Mouse (Mus musculus) hindbrain, embryonic 14.5 days (tissue): ENCODE measurements at regions not wholly inside any gene's neighbourhood (a gene's known extent, or its start where the extent isn't known, plus 50 kb on each side); places are given as distances from the start of the nearest gene placed in this dataset.

Experiments
- ATAC-seq: fragments of 200-750 bp; cut with Nextera tagmentation; 2 replicates; pipeline ENCODE4 v1.8.0; 2017; ENCODE audit warnings: moderate number of reproducible peaks, mild to moderate bottlenecking, moderate TSS enrichment, moderate library complexity; ENCODE audit not compliant: low FRiP score
- DNase-seq: peaks from one replicate; pipeline ENCODE4 v3.0.0-alpha.2; 2015; ENCODE audit warnings: low spot score
- H3K27ac ChIP-seq: fragments of 300-500 bp; sonication (generic); 2 replicates; pipeline ENCODE4 v1.5.1; 2014; ENCODE audit warnings: mild to moderate bottlenecking, moderate library complexity
- H3K27me3 ChIP-seq: fragments of 300-500 bp; sonication (generic); 2 replicates; pipeline ENCODE4 v1.6.1; 2014; ENCODE audit warnings: mild to moderate bottlenecking, low read length, mixed read lengths; ENCODE audit not compliant: control insufficient read depth, insufficient read depth
- H3K36me3 ChIP-seq: fragments of 300-500 bp; sonication (generic); replicated peaks from 2 replicates; pipeline ENCODE4 v1.6.1; 2014; ENCODE audit not compliant: control insufficient read depth, insufficient read depth
- H3K4me1 ChIP-seq: fragments of 300-500 bp; sonication (generic); replicated peaks from 2 replicates; pipeline ENCODE4 v1.6.1; 2014; ENCODE audit warnings: antibody characterized with exemption, low read length, mixed read lengths; ENCODE audit not compliant: control insufficient read depth, insufficient read depth
- H3K4me2 ChIP-seq: fragments of 300-500 bp; sonication (generic); replicated peaks from 2 replicates; pipeline ENCODE4 v1.6.1; 2014; ENCODE audit warnings: mild to moderate bottlenecking, moderate library complexity
- H3K4me3 ChIP-seq: fragments of 300-500 bp; sonication (generic); replicated peaks from 2 replicates; pipeline ENCODE4 v1.5.1; 2014; ENCODE audit warnings: mild to moderate bottlenecking, low read length
- H3K9ac ChIP-seq: fragments of 300-500 bp; sonication (generic); 2 replicates; pipeline ENCODE4 v1.6.1; 2014
- H3K9me3 ChIP-seq: fragments of 300-500 bp; sonication (generic); 2 replicates; pipeline ENCODE4 v1.6.1; 2016; ENCODE audit warnings: low read length; ENCODE audit not compliant: control insufficient read depth
- WGBS: fragments of 180-500 bp; shearing (Covaris S2); extraction: QIAGEN DNeasy Blood & Tissue Kit; methylation state at CpG from one replicate; pipeline ENCODE4 v1.1.7; 2014; 5-methylcytosine and 5-hydroxymethylcytosine counted together

GRCm38 (mm10) chr10:96971810-96972209 is 355.0 kb downstream of the Btg1 start:
- ATAC-seq (no peak), DNase-seq (no peak)
- Histone ChIP-seq H3K4me2 (no peak overlapping the region), H3K9me3 (no peaks in the 10 kb centered on the region), H3K36me3 (no peaks in the 10 kb centered on the region), H3K4me3 (no peak overlapping the region), H3K27ac (no peak overlapping the region), H3K9ac (no peak overlapping the region), H3K27me3 (no peaks in the 10 kb centered on the region), H3K4me1 (no peaks in the 10 kb centered on the region)
- 72% methylated on average over 3 of the region's 3 CpGs for WGBS

- 85% methylated on average over 2 of the region's 2 CpGs for WGBS
- no peak overlapping the region for H3K9ac ChIP-seq
- no peak overlapping the region for H3K27ac ChIP-seq
- H3K9me3 ChIP-seq = no peaks in the 10 kb centered on the region
- no peaks in the 10 kb centered on the region for H3K27me3 ChIP-seq
- no peak for ATAC-seq
- no peak for DNase-seq
- H3K4me2 ChIP-seq = no peak overlapping the region
- H3K36me3 ChIP-seq = no peaks in the 10 kb centered on the region
- H3K4me3 ChIP-seq = no peak overlapping the region
- H3K4me1 ChIP-seq = no peaks in the 10 kb centered on the region
Measured at GRCm38 (mm10) chr10:96974326-96974977, 357.6 kb downstream of the Btg1 start.

- Histone ChIP-seq H3K9ac (no peak overlapping the region), H3K4me3 (no peak overlapping the region), H3K36me3 (no peaks in the 10 kb centered on the region), H3K4me1 (peaks cover 13% of the 10 kb centered on the region; the same call in 1 of the 2 replicates), H3K9me3 (no peaks in the 10 kb centered on the region), H3K4me2 (no peak overlapping the region), H3K27ac (no peak overlapping the region), H3K27me3 (no peaks in the 10 kb centered on the region)
- no peak for DNase-seq
- ATAC-seq = no peak
Measured at GRCm38 (mm10) chr10:96976691-96977090, 359.9 kb downstream of the Btg1 start.

- H3K27ac ChIP-seq = peak overlapping the region; percentile 82
- H3K4me2 ChIP-seq = no peak overlapping the region
- H3K4me1 ChIP-seq = peaks cover 14% of the 10 kb centered on the region; the same call in 1 of the 2 replicates
- no peak overlapping the region for H3K9ac ChIP-seq
- no peak for DNase-seq
- ATAC-seq = peak; percentile 57; the same call in 1 of the 2 replicates
- no peaks in the 10 kb centered on the region for H3K9me3 ChIP-seq
- no peaks in the 10 kb centered on the region for H3K27me3 ChIP-seq
- H3K36me3 ChIP-seq = no peaks in the 10 kb centered on the region
- H3K4me3 ChIP-seq = no peak overlapping the region
- 10% methylated on average over 3 of the region's 3 CpGs for WGBS
Measured at GRCm38 (mm10) chr10:96980494-96980831, 363.7 kb downstream of the Btg1 start.

GRCm38 (mm10) chr10:96980832-96981515 is 364.2 kb downstream of the Btg1 start:
- Histone ChIP-seq H3K4me1 (peaks cover 14% of the 10 kb centered on the region; the same call in 1 of the 2 replicates), H3K9ac (0 out of 2 replicates have a peak overlapping the region, but pooled peaks have one; percentile 12), H3K27me3 (no peaks in the 10 kb centered on the region), H3K27ac (peak overlapping the region; percentile 82), H3K4me2 (no peak overlapping the region), H3K9me3 (no peaks in the 10 kb centered on the region), H3K36me3 (no peaks in the 10 kb centered on the region), H3K4me3 (no peak overlapping the region)
- ATAC-seq = peak; percentile 89
- 12% methylated on average over 9 of the region's 9 CpGs for WGBS
- peak; percentile 67 for DNase-seq

GRCm38 (mm10) chr10:96981516-96981869 is 364.7 kb downstream of the Btg1 start:
- Histone ChIP-seq H3K27ac (peak overlapping the region; percentile 82), H3K4me2 (no peak overlapping the region), H3K9ac (no peak overlapping the region), H3K4me3 (no peak overlapping the region), H3K4me1 (peaks cover 14% of the 10 kb centered on the region; the same call in 1 of the 2 replicates), H3K27me3 (no peaks in the 10 kb centered on the region), H3K9me3 (no peaks in the 10 kb centered on the region), H3K36me3 (no peaks in the 10 kb centered on the region)
- ATAC-seq (no peak; the same call in 1 of the 2 replicates), DNase-seq (no peak)
- 76% methylated on average over 2 of the region's 2 CpGs for WGBS

GRCm38 (mm10) chr10:97000871-97001270 is 384.1 kb downstream of the Btg1 start:
- no peak for DNase-seq
- no peak overlapping the region for H3K4me3 ChIP-seq
- H3K9me3 ChIP-seq = no peaks in the 10 kb centered on the region
- no peak overlapping the region for H3K4me2 ChIP-seq
- ATAC-seq = no peak
- no peak overlapping the region for H3K27ac ChIP-seq
- H3K9ac ChIP-seq = no peak overlapping the region
- H3K27me3 ChIP-seq = no peaks in the 10 kb centered on the region
- no peaks in the 10 kb centered on the region for H3K36me3 ChIP-seq
- no peaks in the 10 kb centered on the region for H3K4me1 ChIP-seq

GRCm38 (mm10) chr10:97008873-97009272 is 392.1 kb downstream of the Btg1 start:
- Histone ChIP-seq H3K4me1 (no peaks in the 10 kb centered on the region), H3K27ac (no peak overlapping the region), H3K9ac (no peak overlapping the region), H3K4me2 (no peak overlapping the region), H3K4me3 (no peak overlapping the region), H3K9me3 (no peaks in the 10 kb centered on the region), H3K36me3 (no peaks in the 10 kb centered on the region), H3K27me3 (no peaks in the 10 kb centered on the region)
- ATAC-seq (no peak), DNase-seq (peak; percentile 36)

GRCm38 (mm10) chr10:97009859-97010258 is 393.1 kb downstream of the Btg1 start:
- H3K9me3 ChIP-seq = no peaks in the 10 kb centered on the region
- 35% methylated on average over 1 of the region's 1 CpGs for WGBS
- H3K4me3 ChIP-seq = no peak overlapping the region
- no peaks in the 10 kb centered on the region for H3K27me3 ChIP-seq
- H3K9ac ChIP-seq = no peak overlapping the region
- no peak for DNase-seq
- H3K36me3 ChIP-seq = no peaks in the 10 kb centered on the region
- H3K4me2 ChIP-seq = no peak overlapping the region
- no peaks in the 10 kb centered on the region for H3K4me1 ChIP-seq
- no peak overlapping the region for H3K27ac ChIP-seq
- ATAC-seq = no peak
